Mouse (Mus musculus) CH12.LX (cell line): ENCODE results near the gene Nbas.

Experiments used
- CHD1 ChIP-seq: IDR thresholded peaks from 2 replicates; pipeline ENCODE4 v1.6.1; 2012; ENCODE audit warnings: low read depth, low read length, improper control_type of control experiment, inconsistent platforms
- CTCF ChIP-seq, 2 experiments: IDR thresholded peaks in 1 of 2; conservative IDR thresholded peaks in 1 of 2; 2 replicates each; pipeline ENCODE4 v1.5.1; 2011 to 2012; ENCODE audit warnings: low read depth in 2 of 2, low read length in 2 of 2, improper control_type of control experiment in 1 of 2, inconsistent platforms in 1 of 2, mild to moderate bottlenecking in 1 of 2, moderate library complexity in 1 of 2
- MAFK ChIP-seq: IDR thresholded peaks from 2 replicates; pipeline ENCODE4 v1.6.1; 2011; ENCODE audit warnings: low read length, improper control_type of control experiment; ENCODE audit not compliant: insufficient replicate concordance
- ZKSCAN1 ChIP-seq: IDR thresholded peaks from 2 replicates; pipeline ENCODE4 v1.6.1; 2012; ENCODE audit warnings: low read depth, inconsistent platforms, low read length, improper control_type of control experiment, borderline replicate concordance

GRCm38 (mm10) chr12:13575158-13575557 is 306.2 kb downstream of the Nbas start:
- TF ChIP-seq ZKSCAN1 (no peak), CHD1 (no peak), MAFK (no peak), CTCF (conservative IDR thresholded peaks at IDR 0.05 in 1 of 2, IDR thresholded peaks at IDR 0.05 in 1 of 2; ENCODE audit: low read depth in 2 of 2, low read length in 2 of 2) (no peak)
